Mouse (Mus musculus): ENCODE measurements at regions not wholly inside any gene's neighbourhood (a gene's known extent, or its start where the extent isn't known, plus 50 kb on each side); places are given as distances from the start of the nearest gene placed in this dataset.
"Not testable (repeated sequence)": the region's sequence is repeated elsewhere in the genome, so short reads cannot be mapped to it uniquely, and the experiment has no call there.

GRCm38 (mm10) chr10:68961376-68961775 is 189.9 kb upstream of the Rhobtb1 start:
- no peak for ATAC-seq

GRCm38 (mm10) chr10:68963090-68963489 is 188.1 kb upstream of the Rhobtb1 start:
- ATAC-seq: no peak

GRCm38 (mm10) chr10:68965271-68965670 is 186.0 kb upstream of the Rhobtb1 start:
- no peak for ATAC-seq

- ATAC-seq: no peak
These were observed 183.0 kb upstream of the Rhobtb1 start for GRCm38 (mm10) chr10:68967976-68968968.

GRCm38 (mm10) chr10:68970521-68970920 is 180.7 kb upstream of the Rhobtb1 start:
- no peak for ATAC-seq

- no peak for ATAC-seq
These were observed 176.5 kb upstream of the Rhobtb1 start for GRCm38 (mm10) chr10:68974771-68975170.

- no peak for ATAC-seq
These were observed 174.7 kb upstream of the Rhobtb1 start for GRCm38 (mm10) chr10:68976443-68977025.

- no peak for ATAC-seq
These were observed 173.1 kb upstream of the Rhobtb1 start for GRCm38 (mm10) chr10:68978115-68978514.

- ATAC-seq: no peak
These were observed 171.3 kb upstream of the Rhobtb1 start for GRCm38 (mm10) chr10:68979949-68980348.

GRCm38 (mm10) chr10:68982288-68982687 is 168.9 kb upstream of the Rhobtb1 start:
- no peak for ATAC-seq

- no peak for ATAC-seq
These were observed 160.7 kb upstream of the Rhobtb1 start for GRCm38 (mm10) chr10:68990584-68990983.

GRCm38 (mm10) chr10:68999610-69000009 is 151.6 kb upstream of the Rhobtb1 start:
- no peak for ATAC-seq

- no peak for ATAC-seq
These were observed 149.4 kb upstream of the Rhobtb1 start for GRCm38 (mm10) chr10:69001654-69002435.

GRCm38 (mm10) chr10:69005199-69005872 is 145.9 kb upstream of the Rhobtb1 start:
- ATAC-seq: no peak

- not testable (repeated sequence) for ATAC-seq
These were observed 142.6 kb upstream of the Rhobtb1 start for GRCm38 (mm10) chr10:69008679-69009078.

- ATAC-seq: no peak
These were observed 130.2 kb upstream of the Rhobtb1 start for GRCm38 (mm10) chr10:69020811-69021743.

GRCm38 (mm10) chr10:69033410-69033809 is 117.8 kb upstream of the Rhobtb1 start:
- no peak for ATAC-seq

GRCm38 (mm10) chr10:69034390-69035120 is 116.7 kb upstream of the Rhobtb1 start:
- no peak for ATAC-seq

- ATAC-seq: not testable (repeated sequence)
These were observed 115.7 kb upstream of the Rhobtb1 start for GRCm38 (mm10) chr10:69035536-69035935.

- ATAC-seq: no peak
These were observed 115.1 kb upstream of the Rhobtb1 start for GRCm38 (mm10) chr10:69036096-69036495.
